Mouse (Mus musculus) kidney, embryonic 16.5 days (tissue): Measurements from ENCODE around the gene Olfr800. TPM values are rescaled to one million over a fixed set of nuclear protein-coding genes. Genes with fewer than 3 reads are reported as not detected.

Experiments
- ATAC-seq: fragments of 200-750 bp; cut with Nextera tagmentation; 2 replicates; pipeline ENCODE4 v1.8.0; 2017; ENCODE audit warnings: moderate TSS enrichment; ENCODE audit not compliant: low FRiP score, low TSS enrichment
- H3K27ac ChIP-seq: fragments of 300-500 bp; sonication (generic); 2 replicates; pipeline ENCODE4 v1.5.1; 2014; ENCODE audit warnings: low read length
- H3K27me3 ChIP-seq: fragments of 300-500 bp; sonication (generic); 2 replicates; pipeline ENCODE4 v1.6.1; 2014; ENCODE audit warnings: low read length, control low read depth, mixed read lengths; ENCODE audit not compliant: insufficient read depth
- H3K36me3 ChIP-seq: fragments of 300-500 bp; sonication (generic); 2 replicates; pipeline ENCODE4 v1.6.1; 2014; ENCODE audit warnings: low read length, control low read depth, mixed read lengths; ENCODE audit not compliant: insufficient read depth
- H3K4me1 ChIP-seq: fragments of 300-500 bp; sonication (generic); 2 replicates; pipeline ENCODE4 v1.6.1; 2014; ENCODE audit warnings: low read length, control low read depth, mixed read lengths; ENCODE audit not compliant: insufficient read depth
- H3K4me2 ChIP-seq: fragments of 300-500 bp; sonication (generic); replicated peaks from 2 replicates; pipeline ENCODE4 v1.6.1; 2014; ENCODE audit warnings: low read depth, low read length
- H3K4me3 ChIP-seq: fragments of 300-500 bp; sonication (generic); 2 replicates; pipeline ENCODE4 v1.5.1; 2014; ENCODE audit warnings: mild to moderate bottlenecking, low read length
- H3K9ac ChIP-seq: fragments of 300-500 bp; sonication (generic); replicated peaks from 2 replicates; pipeline ENCODE4 v1.6.1; 2014; ENCODE audit warnings: low read length
- H3K9me3 ChIP-seq: fragments of 300-500 bp; sonication (generic); 2 replicates; pipeline ENCODE4 v1.6.1; 2016; ENCODE audit warnings: low read length, control low read depth
- polyA plus RNA-seq: library from polyadenylated mRNA; unstranded; fragments of >200 nt; fragmentation: Nextera tagmentation; extraction: Ambion mirVana; gene quantifications from 2 replicates; pipeline ENCODE4 v1.2.1, GENCODE M21; 2015

The Olfr800 gene
- polyA plus RNA-seq, 1 experiment from 2014 or later, result not detected

- Histone ChIP-seq H3K4me3 (no peak within 1 kb of the TSS), H3K36me3 (no peaks in the 10 kb centered on the region), H3K27me3 (no peaks in the 10 kb centered on the region), H3K9ac (no peak within 1 kb of the TSS), H3K27ac (no peak within 1 kb of the TSS), H3K9me3 (no peaks in the 10 kb centered on the region), H3K4me2 (no peak within 1 kb of the TSS), H3K4me1 (no peaks in the 10 kb centered on the region)
- no peak for ATAC-seq
These were observed 45.4 kb downstream of the Olfr800 start, which contains the start of gene Olfr804 for GRCm38 (mm10) chr10:129702910-129703309. Gene Olfr804, plus strand, starts transcription at chr10:129703210.

Other genes with a start within 250 kb of the Olfr800 start
- not detected in 2 replicates for gene Olfr786, start 230.4 kb upstream of the Olfr800 start, polyA plus RNA-seq
- gene Olfr787, start 195.8 kb upstream of the Olfr800 start, polyA plus RNA-seq, result not detected in 2 replicates
- gene Olfr788, start 186.7 kb upstream of the Olfr800 start, polyA plus RNA-seq, result not detected in 2 replicates
- gene Olfr789, start 172.9 kb upstream of the Olfr800 start, polyA plus RNA-seq, result not detected in 2 replicates
- not detected in 2 replicates for gene Olfr790, start 159.2 kb upstream of the Olfr800 start, polyA plus RNA-seq
- gene Olfr791, start 135.9 kb upstream of the Olfr800 start, polyA plus RNA-seq, result not detected in 2 replicates
- not detected in 2 replicates for gene Olfr792, start 118.5 kb upstream of the Olfr800 start, polyA plus RNA-seq
- not detected in 2 replicates for gene Olfr794, start 90.0 kb upstream of the Olfr800 start, polyA plus RNA-seq
- not detected in 2 replicates for gene Olfr796, start 45.1 kb upstream of the Olfr800 start, polyA plus RNA-seq
- gene Olfr798, start 29.8 kb upstream of the Olfr800 start, polyA plus RNA-seq, result not detected in 2 replicates
- gene Olfr799, start 20.2 kb upstream of the Olfr800 start, polyA plus RNA-seq, result not detected in 2 replicates
- not detected in 2 replicates for gene Olfr801, start 16.2 kb downstream of the Olfr800 start, polyA plus RNA-seq
- gene Olfr802, start 30.5 kb downstream of the Olfr800 start, polyA plus RNA-seq, result 0.03 TPM in 1 of 2 replicates, not detected in the other
- gene Olfr803, start 36.6 kb downstream of the Olfr800 start, polyA plus RNA-seq, result not detected in 2 replicates
- gene Olfr804, start 45.5 kb downstream of the Olfr800 start, polyA plus RNA-seq, result not detected in 2 replicates
- gene Olfr805, start 71.7 kb downstream of the Olfr800 start, polyA plus RNA-seq, result not detected in 2 replicates
- gene Olfr806, start 84.2 kb downstream of the Olfr800 start, polyA plus RNA-seq, result not detected in 2 replicates
- gene Olfr807, start 100.1 kb downstream of the Olfr800 start, polyA plus RNA-seq, result not detected in 2 replicates
- gene Olfr808, start 107.8 kb downstream of the Olfr800 start, polyA plus RNA-seq, result not detected in 2 replicates
- gene Olfr809, start 116.9 kb downstream of the Olfr800 start, polyA plus RNA-seq, result not detected in 2 replicates
- gene Olfr810, start 137.2 kb downstream of the Olfr800 start, polyA plus RNA-seq, result not detected in 2 replicates
- not detected in 2 replicates for gene Olfr811, start 146.7 kb downstream of the Olfr800 start, polyA plus RNA-seq
- not detected in 2 replicates for gene Olfr812, start 188.4 kb downstream of the Olfr800 start, polyA plus RNA-seq
- not detected in 2 replicates for gene Olfr813, start 197.7 kb downstream of the Olfr800 start, polyA plus RNA-seq
- not detected in 2 replicates for gene Olfr814, start 222.2 kb downstream of the Olfr800 start, polyA plus RNA-seq
- not detected in 2 replicates for gene Olfr815, start 248.2 kb downstream of the Olfr800 start, polyA plus RNA-seq